Mouse (Mus musculus) forebrain, embryonic 15.5 days (tissue): ENCODE results near the gene Neurl1a. TPM values are rescaled to one million over a fixed set of nuclear protein-coding genes. Genes with fewer than 3 reads are reported as not detected.

Experiments used
- ATAC-seq: fragments of 200-750 bp; cut with Nextera tagmentation; replicated peaks from 2 replicates; pipeline ENCODE4 v1.8.0; 2017; ENCODE audit warnings: mild to moderate bottlenecking, moderate TSS enrichment, moderate library complexity
- H3K27ac ChIP-seq: fragments of 300-500 bp; sonication (generic); replicated peaks from 2 replicates; pipeline ENCODE4 v1.5.1; 2015; ENCODE audit warnings: mild to moderate bottlenecking, inconsistent platforms
- H3K27me3 ChIP-seq: fragments of 300-500 bp; sonication (generic); 2 replicates; pipeline ENCODE4 v1.6.1; 2015; ENCODE audit warnings: inconsistent platforms
- H3K36me3 ChIP-seq: fragments of 300-500 bp; sonication (generic); 2 replicates; pipeline ENCODE4 v1.6.1; 2015; ENCODE audit warnings: mild to moderate bottlenecking, inconsistent platforms
- H3K4me1 ChIP-seq: fragments of 300-500 bp; sonication (generic); 2 replicates; pipeline ENCODE4 v1.6.1; 2015; ENCODE audit warnings: inconsistent platforms
- H3K4me2 ChIP-seq: fragments of 300-500 bp; sonication (generic); replicated peaks from 2 replicates; pipeline ENCODE4 v1.6.1; 2015; ENCODE audit warnings: mild to moderate bottlenecking, inconsistent platforms
- H3K4me3 ChIP-seq: fragments of 300-500 bp; sonication (generic); 2 replicates; pipeline ENCODE4 v1.5.1; 2015; ENCODE audit warnings: mild to moderate bottlenecking, inconsistent platforms
- H3K9ac ChIP-seq: fragments of 300-500 bp; sonication (generic); replicated peaks from 2 replicates; pipeline ENCODE4 v1.6.1; 2015; ENCODE audit warnings: mild to moderate bottlenecking, inconsistent platforms
- H3K9me3 ChIP-seq: fragments of 300-500 bp; sonication (generic); 2 replicates; pipeline ENCODE4 v1.6.1; 2016; ENCODE audit warnings: inconsistent platforms
- WGBS: fragments of 180-500 bp; shearing (Covaris S2); methylation state at CpG from one replicate; pipeline ENCODE4 v1.1.7; 2015; ENCODE audit warnings: mixed read lengths; 5-methylcytosine and 5-hydroxymethylcytosine counted together
- microRNA-seq: library from miRNA; unstranded; fragments of <30 nt; microRNA quantifications from one replicate; pipeline ENCODE4, GENCODE M21; 2016
- polyA plus RNA-seq: library from polyadenylated mRNA; unstranded; fragments of >200 nt; fragmentation: Nextera tagmentation; extraction: Ambion mirVana; gene quantifications from 2 replicates; pipeline ENCODE4 v1.2.1, GENCODE M21; 2015

Gene Neurl1a
- polyA plus RNA-seq, 1 experiment from 2014 or later: 7.9 TPM

- H3K4me2 ChIP-seq: no peak overlapping the region
- H3K27me3 ChIP-seq: no peaks in the 10 kb centered on the region
- no peak overlapping the region for H3K9ac ChIP-seq
- H3K4me3 ChIP-seq: no peak overlapping the region
- no peak for ATAC-seq
- peaks cover 18% of the 10 kb centered on the region for H3K4me1 ChIP-seq
- H3K36me3 ChIP-seq: no peaks in the 10 kb centered on the region
- 91% methylated on average over 5 of the region's 5 CpGs for WGBS
- no peak overlapping the region for H3K27ac ChIP-seq
- no peaks in the 10 kb centered on the region for H3K9me3 ChIP-seq
Observed at GRCm38 (mm10) chr19:47304170-47304745, 125.6 kb downstream of the Neurl1a start.

- no peak overlapping the region for H3K4me2 ChIP-seq
- no peak for ATAC-seq
- no peaks in the 10 kb centered on the region for H3K27me3 ChIP-seq
- no peaks in the 10 kb centered on the region for H3K36me3 ChIP-seq
- no peak overlapping the region for H3K27ac ChIP-seq
- peaks cover 18% of the 10 kb centered on the region for H3K4me1 ChIP-seq
- H3K4me3 ChIP-seq: no peak overlapping the region
- WGBS: 90% methylated on average over 10 of the region's 10 CpGs
- no peaks in the 10 kb centered on the region for H3K9me3 ChIP-seq
- H3K9ac ChIP-seq: no peak overlapping the region
Observed at GRCm38 (mm10) chr19:47305401-47305800, 126.8 kb downstream of the Neurl1a start.

- ATAC-seq: no peak
- Histone ChIP-seq H3K4me1 (peaks cover 12% of the 10 kb centered on the region), H3K4me3 (no peak overlapping the region), H3K27ac (no peak overlapping the region), H3K36me3 (no peaks in the 10 kb centered on the region), H3K9ac (no peak overlapping the region), H3K27me3 (no peaks in the 10 kb centered on the region), H3K9me3 (no peaks in the 10 kb centered on the region), H3K4me2 (no peak overlapping the region)
- 93% methylated on average over 14 of the region's 14 CpGs for WGBS
Observed at GRCm38 (mm10) chr19:47306128-47306916, 127.7 kb downstream of the Neurl1a start.

DNA sequence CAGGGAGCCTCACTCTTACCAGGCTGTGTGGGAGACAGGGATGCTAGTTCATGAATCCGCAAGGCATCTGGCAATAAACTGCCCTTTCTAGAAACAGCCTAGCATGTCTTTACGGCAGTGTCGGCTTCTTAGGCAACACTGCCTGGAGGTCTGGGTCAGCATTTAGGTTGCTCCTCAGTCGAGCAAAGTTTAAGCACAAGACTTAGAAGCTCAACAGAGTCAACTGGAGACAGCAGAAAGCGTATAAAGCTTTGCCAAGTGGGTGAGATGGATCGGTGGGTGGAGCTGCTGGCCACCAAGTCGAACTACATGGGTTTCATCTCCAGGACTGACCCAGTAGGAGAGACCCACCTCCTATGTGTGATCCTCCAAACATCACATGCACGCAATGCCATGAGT, 128.3 kb downstream of the Neurl1a start:
- no peak overlapping the region for H3K9ac ChIP-seq
- no peak overlapping the region for H3K27ac ChIP-seq
- H3K27me3 ChIP-seq: no peaks in the 10 kb centered on the region
- no peak for ATAC-seq
- no peak overlapping the region for H3K4me2 ChIP-seq
- 91% methylated on average over 8 of the region's 8 CpGs for WGBS
- peaks cover 6% of the 10 kb centered on the region for H3K4me1 ChIP-seq
- no peak overlapping the region for H3K4me3 ChIP-seq
- no peaks in the 10 kb centered on the region for H3K36me3 ChIP-seq
- no peaks in the 10 kb centered on the region for H3K9me3 ChIP-seq

Small RNAs within 50 kb of the gene (microRNA-seq; reads per million reads assigned to microRNA genes)
- 0.88 reads per million for gene Mir6995

Other genes starting within 250 kb of the Neurl1a start
- gene Ina, start 164.1 kb upstream of the Neurl1a start, polyA plus RNA-seq: 333 TPM in 2 replicates
- 73.2 and 78.2 TPM in 2 replicates for gene Nt5c2, start 163.7 kb upstream of the Neurl1a start, polyA plus RNA-seq
- gene Pcgf6, start 127.9 kb upstream of the Neurl1a start, polyA plus RNA-seq: 27.4 and 29.8 TPM in 2 replicates
- 6.9 and 7.8 TPM in 2 replicates for gene Taf5, start 111.1 kb upstream of the Neurl1a start, polyA plus RNA-seq
- 1,420 and 1,492 TPM in 2 replicates for gene Usmg5, start 88.2 kb upstream of the Neurl1a start, polyA plus RNA-seq
- 7.3 and 8.6 TPM in 2 replicates for gene Pdcd11, start 88.1 kb upstream of the Neurl1a start, polyA plus RNA-seq
- 1.0 and 1.2 TPM in 2 replicates for gene Calhm2, start 40.5 kb upstream of the Neurl1a start, polyA plus RNA-seq
- gene Calhm1, start 34.6 kb upstream of the Neurl1a start, polyA plus RNA-seq: not detected in 2 replicates
- gene Calhm3, start 21.1 kb upstream of the Neurl1a start, polyA plus RNA-seq: not detected in 2 replicates